Mouse (Mus musculus): ENCODE measurements around the gene Hopx. TPM values are rescaled to one million over a fixed set of nuclear protein-coding genes. Genes with fewer than 3 reads are reported as not detected.
A peak's percentile ranks its signal among the peaks of the same experiment; 100 is the strongest.

The Hopx gene
- polyA plus RNA-seq, 1 experiment from 2014 or later: 49.0 TPM

- H3K4me1 ChIP-seq (ENCODE audit: insufficient read depth, low read depth, low read length): peaks cover 23% of the 10 kb centered on the region; the same call in 1 of the 2 replicates
- ATAC-seq (no peak), DNase-seq (ENCODE audit: low spot score) (no peak)
- no peaks in the 10 kb centered on the region for H3K27me3 ChIP-seq (replicated peaks; ENCODE audit: insufficient read depth, low read length)
- H3K4me2 ChIP-seq (replicated peaks; ENCODE audit: low read depth, low read length): no peak overlapping the region
- TF ChIP-seq EP300 (IDR thresholded peaks at IDR 0.05) (no peak), CTCF (IDR thresholded peaks at IDR 0.05) (no peak)
- H3K27ac ChIP-seq (ENCODE audit: low read length): no peak overlapping the region
- H3K36me3 ChIP-seq (ENCODE audit: insufficient read depth, low read length): no peaks in the 10 kb centered on the region
- H3K9ac ChIP-seq (replicated peaks; ENCODE audit: low read depth): no peak overlapping the region
- H3K9me3 ChIP-seq (ENCODE audit: low read length): no peaks in the 10 kb centered on the region
- no peak overlapping the region for H3K4me3 ChIP-seq (ENCODE audit: low read depth, low read length)
- 79% methylated on average over 3 of the region's 3 CpGs for WGBS
Observed at GRCm38 (mm10) chr5:77143076-77143475, 28.2 kb upstream of the Hopx start.

GRCm38 (mm10) chr5:77141336-77141735 lies 26.4 kb upstream of the Hopx start:
- no peaks in the 10 kb centered on the region for H3K36me3 ChIP-seq (ENCODE audit: insufficient read depth, low read length)
- no peak for DNase-seq (ENCODE audit: low spot score)
- H3K4me1 ChIP-seq (ENCODE audit: insufficient read depth, low read depth, low read length): peaks cover 28% of the 10 kb centered on the region; the same call in 1 of the 2 replicates

GRCm38 (mm10) chr5:77140861-77141260 lies 25.9 kb upstream of the Hopx start:
- no peak overlapping the region for H3K4me2 ChIP-seq (replicated peaks; ENCODE audit: low read depth, low read length)
- WGBS: 73% methylated on average over 6 of the region's 6 CpGs
- H3K36me3 ChIP-seq (ENCODE audit: insufficient read depth, low read length): no peaks in the 10 kb centered on the region
- no peak for ATAC-seq
- peaks cover 28% of the 10 kb centered on the region; the same call in 1 of the 2 replicates for H3K4me1 ChIP-seq (ENCODE audit: insufficient read depth, low read depth, low read length)
- no peak for TF ChIP-seq EP300 (IDR thresholded peaks at IDR 0.05)
- no peak for TF ChIP-seq CTCF (IDR thresholded peaks at IDR 0.05)
- no peaks in the 10 kb centered on the region for H3K9me3 ChIP-seq (ENCODE audit: low read length)
- H3K27ac ChIP-seq (ENCODE audit: low read length): no peak overlapping the region
- H3K27me3 ChIP-seq (replicated peaks; ENCODE audit: insufficient read depth, low read length): no peaks in the 10 kb centered on the region
- DNase-seq (ENCODE audit: low spot score): no peak
- H3K4me3 ChIP-seq (ENCODE audit: low read depth, low read length): no peak overlapping the region
- no peak overlapping the region for H3K9ac ChIP-seq (replicated peaks; ENCODE audit: low read depth)

More at GRCm38 (mm10) chr5:77141336-77141735, 26.4 kb upstream of the Hopx start:
- no peaks in the 10 kb centered on the region for H3K9me3 ChIP-seq (ENCODE audit: low read length)
- no peak overlapping the region for H3K4me3 ChIP-seq (ENCODE audit: low read depth, low read length)
- H3K4me2 ChIP-seq (replicated peaks; ENCODE audit: low read depth, low read length): no peak overlapping the region
- WGBS: 65% methylated on average over 7 of the region's 7 CpGs
- H3K27me3 ChIP-seq (replicated peaks; ENCODE audit: insufficient read depth, low read length): no peaks in the 10 kb centered on the region
- TF ChIP-seq CTCF (IDR thresholded peaks at IDR 0.05) (no peak), EP300 (IDR thresholded peaks at IDR 0.05) (no peak)
- ATAC-seq: no peak
- no peak overlapping the region for H3K27ac ChIP-seq (ENCODE audit: low read length)
- H3K9ac ChIP-seq (replicated peaks; ENCODE audit: low read depth): no peak overlapping the region

DNA sequence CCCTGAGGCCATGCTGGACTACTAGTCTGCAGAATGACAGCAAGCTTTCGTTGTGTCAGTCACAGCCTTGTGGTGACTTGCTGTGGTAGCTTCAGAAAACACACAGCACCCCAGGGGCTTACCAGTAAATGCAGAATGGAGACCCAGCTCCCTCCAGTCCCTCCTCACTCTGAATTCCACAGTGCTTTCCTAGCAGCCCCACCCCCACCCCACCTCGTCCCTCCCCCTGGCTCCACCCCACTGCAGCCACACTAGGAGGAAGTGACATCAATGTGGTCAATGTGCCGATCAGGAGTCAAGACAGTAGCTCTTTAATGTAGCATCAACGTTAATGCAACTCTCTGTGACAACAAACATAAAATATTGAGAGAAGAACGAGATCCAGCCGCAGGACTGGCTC lies 25.2 kb upstream of the Hopx start:
- H3K9ac ChIP-seq (replicated peaks; ENCODE audit: low read depth): no peak overlapping the region
- TF ChIP-seq CTCF (IDR thresholded peaks at IDR 0.05) (no peak), EP300 (IDR thresholded peaks at IDR 0.05) (no peak)
- H3K9me3 ChIP-seq (ENCODE audit: low read length): no peaks in the 10 kb centered on the region
- H3K4me3 ChIP-seq (ENCODE audit: low read depth, low read length): no peak overlapping the region
- 31% methylated on average over 6 of the region's 6 CpGs for WGBS
- no peaks in the 10 kb centered on the region for H3K36me3 ChIP-seq (ENCODE audit: insufficient read depth, low read length)
- DNase-seq (ENCODE audit: low spot score) (peak; percentile 41), ATAC-seq (no peak)
- no peaks in the 10 kb centered on the region for H3K27me3 ChIP-seq (replicated peaks; ENCODE audit: insufficient read depth, low read length)
- H3K27ac ChIP-seq (ENCODE audit: low read length): peak overlapping the region; percentile 54; the same call in 1 of the 2 replicates
- H3K4me2 ChIP-seq (replicated peaks; ENCODE audit: low read depth, low read length): no peak overlapping the region; the same call in 1 of the 2 replicates
- peaks cover 28% of the 10 kb centered on the region; the same call in 1 of the 2 replicates for H3K4me1 ChIP-seq (ENCODE audit: insufficient read depth, low read depth, low read length)

DNA sequence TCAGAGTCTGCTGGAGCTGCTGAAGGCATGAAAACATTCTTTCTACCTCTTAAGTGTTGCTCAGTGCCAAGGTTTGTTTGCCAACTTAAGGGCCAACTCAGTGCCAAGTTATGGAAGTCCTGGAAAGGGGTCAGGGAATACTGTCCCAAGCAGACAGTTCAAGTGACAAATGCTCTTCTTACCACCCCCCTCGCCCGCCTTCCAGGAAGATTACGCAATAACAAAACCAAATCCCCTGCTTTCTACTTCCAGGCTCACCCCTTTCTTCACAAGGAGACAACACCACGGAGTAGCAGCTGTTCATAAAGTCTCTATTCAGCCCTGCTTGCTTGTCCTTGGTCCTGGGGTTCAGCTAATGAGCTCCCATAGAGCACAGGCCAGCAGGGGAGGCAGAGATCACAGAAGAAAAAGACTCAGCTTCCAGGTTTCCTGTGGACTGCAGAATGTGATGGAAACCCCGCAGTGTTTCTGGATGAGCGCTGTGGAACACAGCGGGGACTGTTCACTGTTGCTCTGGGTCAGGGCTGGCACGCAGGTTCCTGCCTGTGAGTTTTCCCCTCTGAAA lies 22.9 kb upstream of the Hopx start:
- peak; percentile 44 for TF ChIP-seq CTCF (IDR thresholded peaks at IDR 0.05)
- TF ChIP-seq EP300 (IDR thresholded peaks at IDR 0.05): peak; percentile 97
- H3K4me1 ChIP-seq (ENCODE audit: insufficient read depth, low read depth, low read length): peaks cover 28% of the 10 kb centered on the region; the same call in 1 of the 2 replicates
- H3K9me3 ChIP-seq (ENCODE audit: low read length): no peaks in the 10 kb centered on the region
- no peaks in the 10 kb centered on the region for H3K27me3 ChIP-seq (replicated peaks; ENCODE audit: insufficient read depth, low read length)
- DNase-seq (ENCODE audit: low spot score) (peak; percentile 88), ATAC-seq (peak; percentile 89)
- no peaks in the 10 kb centered on the region for H3K36me3 ChIP-seq (ENCODE audit: insufficient read depth, low read length)
- H3K4me2 ChIP-seq (replicated peaks; ENCODE audit: low read depth, low read length): no peak overlapping the region
- H3K4me3 ChIP-seq (ENCODE audit: low read depth, low read length): no peak overlapping the region
- H3K27ac ChIP-seq (ENCODE audit: low read length): peak overlapping the region; percentile 81
- no peak overlapping the region; the same call in 1 of the 2 replicates for H3K9ac ChIP-seq (replicated peaks; ENCODE audit: low read depth)
- WGBS: 32% methylated on average over 8 of the region's 8 CpGs

DNA sequence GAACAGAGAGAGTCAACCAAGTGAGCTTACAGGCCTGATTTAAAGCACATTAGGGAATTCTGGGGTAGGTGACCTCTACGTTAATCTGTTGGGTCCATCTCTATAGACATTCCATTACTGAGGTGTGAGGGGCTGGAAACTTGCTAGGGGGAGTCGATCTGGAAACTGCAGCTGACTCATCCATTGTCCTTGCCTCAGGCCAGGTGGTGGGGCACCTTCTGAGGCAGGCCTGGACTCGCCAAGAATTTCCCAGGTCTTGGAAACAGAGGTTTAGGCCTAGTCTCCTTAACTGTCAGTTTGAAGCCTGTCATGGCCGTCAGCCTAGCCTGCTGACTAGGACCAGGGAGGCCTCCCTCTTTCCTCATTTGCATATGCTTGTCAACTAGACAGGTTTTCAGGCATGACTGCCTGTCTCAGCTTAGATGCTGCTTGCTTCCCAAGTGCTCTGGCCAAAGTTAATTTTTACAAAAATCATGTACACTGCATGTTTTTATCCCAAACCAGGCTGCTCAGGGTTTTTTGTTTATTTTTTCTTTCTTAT lies 21.8 kb upstream of the Hopx start:
- Histone ChIP-seq H3K27ac (ENCODE audit: low read length) (peak overlapping the region; percentile 81), H3K36me3 (ENCODE audit: insufficient read depth, low read length) (no peaks in the 10 kb centered on the region), H3K4me3 (ENCODE audit: low read depth, low read length) (no peak overlapping the region), H3K27me3 (replicated peaks; ENCODE audit: insufficient read depth, low read length) (no peaks in the 10 kb centered on the region), H3K9me3 (ENCODE audit: low read length) (no peaks in the 10 kb centered on the region), H3K9ac (replicated peaks; ENCODE audit: low read depth) (no peak overlapping the region; the same call in 1 of the 2 replicates), H3K4me2 (replicated peaks; ENCODE audit: low read depth, low read length) (no peak overlapping the region), H3K4me1 (ENCODE audit: insufficient read depth, low read depth, low read length) (peaks cover 28% of the 10 kb centered on the region; the same call in 1 of the 2 replicates)
- no peak for DNase-seq (ENCODE audit: low spot score)
- no peak for ATAC-seq
- WGBS: 56% methylated on average over 4 of the region's 4 CpGs
- TF ChIP-seq CTCF (IDR thresholded peaks at IDR 0.05) (no peak), EP300 (IDR thresholded peaks at IDR 0.05) (no peak)
